Mouse (Mus musculus) kidney, postnatal 25 days (tissue): ENCODE results near the gene Ephx1.
A peak's percentile ranks its signal among the peaks of the same experiment; 100 is the strongest.
"Not testable (repeated sequence)": the region's sequence is repeated elsewhere in the genome, so short reads cannot be mapped to it uniquely, and the experiment has no call there.

Experiments used
- DNase-seq, 2 experiments: peaks; one replicate each; pipeline ENCODE4 v3.0.0; 2021; ENCODE audit warnings: mixed read lengths in 2 of 2

The Ephx1 gene

GRCm38 (mm10) chr1:180967261-180967660 lies 53.4 kb downstream of the Ephx1 start:
- DNase-seq: no peak

- DNase-seq: peak; percentile 50 to 70
Measured at GRCm38 (mm10) chr1:180966542-180966941, 54.2 kb downstream of the Ephx1 start.

- no peak for DNase-seq
Measured at GRCm38 (mm10) chr1:180965786-180966185, 54.9 kb downstream of the Ephx1 start.

- DNase-seq: no peak
Measured at GRCm38 (mm10) chr1:180958797-180959196, 61.9 kb downstream of the Ephx1 start.

GRCm38 (mm10) chr1:180957989-180958388 lies 62.7 kb downstream of the Ephx1 start:
- peak in 1 of 2 experiments; percentile 65 for DNase-seq

- peak; percentile 79 to 83 for DNase-seq
Measured at GRCm38 (mm10) chr1:180956973-180957381, 63.7 kb downstream of the Ephx1 start.

GRCm38 (mm10) chr1:180956401-180956800 lies 64.3 kb downstream of the Ephx1 start:
- DNase-seq: no peak

- DNase-seq: no peak
Measured at GRCm38 (mm10) chr1:180952808-180953207, 67.9 kb downstream of the Ephx1 start.

GRCm38 (mm10) chr1:180952085-180952746 lies 68.5 kb downstream of the Ephx1 start:
- peak; percentile 41 to 61 for DNase-seq

GRCm38 (mm10) chr1:180946448-180946847 lies 74.3 kb downstream of the Ephx1 start:
- no peak for DNase-seq

GRCm38 (mm10) chr1:180945001-180945980 lies 75.4 kb downstream of the Ephx1 start:
- DNase-seq: peak; percentile 44 to 72

GRCm38 (mm10) chr1:180944553-180944952 lies 76.2 kb downstream of the Ephx1 start:
- no peak for DNase-seq

- no peak for DNase-seq
Measured at GRCm38 (mm10) chr1:180943896-180944295, 76.8 kb downstream of the Ephx1 start.

- DNase-seq: no peak
Measured at GRCm38 (mm10) chr1:180943032-180943644, 77.6 kb downstream of the Ephx1 start.

GRCm38 (mm10) chr1:180942166-180943031 lies 78.3 kb downstream of the Ephx1 start, which contains the start of gene Tmem63a:
Tmem63a (plus strand) TSS chr1:180942344.
- DNase-seq: peak; percentile 90 to 92

- DNase-seq: peak in 1 of 2 experiments; percentile 50
Measured at GRCm38 (mm10) chr1:180941726-180942125, 79.0 kb downstream of the Ephx1 start.

- no peak for DNase-seq
Measured at GRCm38 (mm10) chr1:180940776-180941460, 79.8 kb downstream of the Ephx1 start.

GRCm38 (mm10) chr1:180938781-180939180 lies 81.9 kb downstream of the Ephx1 start:
- DNase-seq: not testable (repeated sequence)

- not testable (repeated sequence) for DNase-seq
Measured at GRCm38 (mm10) chr1:180937631-180938030, 83.1 kb downstream of the Ephx1 start.

GRCm38 (mm10) chr1:180936610-180937398 lies 83.9 kb downstream of the Ephx1 start:
- DNase-seq: peak; percentile 36 to 78
